Mouse (Mus musculus): ENCODE measurements around the gene Tcp11l1.

Gene Tcp11l1

GRCm38 (mm10) chr2:104663372-104664100 is 48.4 kb downstream of the Tcp11l1 start:
- in situ Hi-C loops (cut with MboI; ENCODE audit: low pct_unique_long_range_greater_than_20kb in 1 of 2, low sequenced_read_pairs in 2 of 2, unreplicated experiment in 1 of 2): no loop called here

- in situ Hi-C loops (cut with MboI; ENCODE audit: low pct_unique_long_range_greater_than_20kb in 1 of 2, low sequenced_read_pairs in 2 of 2, unreplicated experiment in 1 of 2): no loop called here
Measured at GRCm38 (mm10) chr2:104658659-104659058, 53.3 kb downstream of the Tcp11l1 start.

GRCm38 (mm10) chr2:104615985-104616711 is 95.8 kb downstream of the Tcp11l1 start:
- in situ Hi-C loops (cut with MboI; ENCODE audit: low pct_unique_long_range_greater_than_20kb in 1 of 2, low sequenced_read_pairs in 2 of 2, unreplicated experiment in 1 of 2): no loop called here

- in situ Hi-C loops (cut with MboI; ENCODE audit: low pct_unique_long_range_greater_than_20kb in 1 of 2, low sequenced_read_pairs in 2 of 2, unreplicated experiment in 1 of 2): no loop called here
Measured at GRCm38 (mm10) chr2:104614786-104615185, 97.2 kb downstream of the Tcp11l1 start.
